Mouse (Mus musculus) spleen, adult 18-20 months (tissue): Measurements from ENCODE around the gene Spcs1.

ENCODE experiments used
- DNase-seq, 2 experiments: peaks; one replicate each; pipeline ENCODE4 v3.0.0; 2022; ENCODE audit warnings: mixed read lengths in 2 of 2

Spcs1 gene

GRCm38 (mm10) chr14:31001307-31002205 lies at the start of gene Spcs1, which contains the start of gene Glt8d1:
Gene Spcs1 (minus strand): TSS chr14:31001672.
Gene Glt8d1 (plus strand): TSS chr14:31001400.
- DNase-seq, result peak; percentile 73 to 91

GRCm38 (mm10) chr14:31045817-31046216 lies 44.3 kb upstream of the Spcs1 start:
- DNase-seq, result no peak

GRCm38 (mm10) chr14:31045296-31045695 lies 43.8 kb upstream of the Spcs1 start:
- no peak for DNase-seq

- DNase-seq, result no peak
These were observed 24.3 kb upstream of the Spcs1 start for GRCm38 (mm10) chr14:31025785-31026184.

GRCm38 (mm10) chr14:31022579-31022978 lies 21.1 kb upstream of the Spcs1 start:
- no peak for DNase-seq

GRCm38 (mm10) chr14:31019331-31020205 lies 18.1 kb upstream of the Spcs1 start:
- DNase-seq, result peak; percentile 79 to 80

GRCm38 (mm10) chr14:31018860-31019291 lies 17.4 kb upstream of the Spcs1 start, which contains the start of the genes Pbrm1 and Gnl3:
Gene Pbrm1 (plus strand): TSS chr14:31019138.
Gene Gnl3 (minus strand): TSS chr14:31019152.
- peak; percentile 95 for DNase-seq

- DNase-seq, result no peak
These were observed 16.4 kb upstream of the Spcs1 start for GRCm38 (mm10) chr14:31017854-31018253.

- DNase-seq, result no peak
These were observed 14.6 kb upstream of the Spcs1 start for GRCm38 (mm10) chr14:31016063-31016462.

- DNase-seq, result no peak
These were observed 12.5 kb upstream of the Spcs1 start for GRCm38 (mm10) chr14:31013928-31014327.

- DNase-seq, result no peak
These were observed 10.1 kb upstream of the Spcs1 start for GRCm38 (mm10) chr14:31011588-31011987.

- no peak for DNase-seq
These were observed 5.3 kb upstream of the Spcs1 start for GRCm38 (mm10) chr14:31006779-31007178.

- DNase-seq, result no peak
These were observed 3.1 kb upstream of the Spcs1 start for GRCm38 (mm10) chr14:31004527-31004926.

GRCm38 (mm10) chr14:31000816-31001306 lies 611 bp downstream of the Spcs1 start:
- DNase-seq, result no peak

- no peak for DNase-seq
These were observed 1.1 kb downstream of the Spcs1 start for GRCm38 (mm10) chr14:31000356-31000755.

- DNase-seq, result no peak
These were observed 5.1 kb downstream of the Spcs1 start for GRCm38 (mm10) chr14:30996417-30996816.

GRCm38 (mm10) chr14:30976222-30976621 lies 25.2 kb downstream of the Spcs1 start:
- no peak for DNase-seq

GRCm38 (mm10) chr14:30974204-30974603 lies 27.3 kb downstream of the Spcs1 start:
- no peak for DNase-seq

- DNase-seq, result no peak
These were observed 41.1 kb downstream of the Spcs1 start for GRCm38 (mm10) chr14:30960366-30960765.

GRCm38 (mm10) chr14:30959031-30959430 lies 42.4 kb downstream of the Spcs1 start:
- DNase-seq, result no peak

GRCm38 (mm10) chr14:30958517-30958916 lies 43.0 kb downstream of the Spcs1 start:
- DNase-seq, result no peak

- peak; percentile 88 to 93 for DNase-seq
These were observed 50.2 kb downstream of the Spcs1 start, which contains the start of gene Nek4 for GRCm38 (mm10) chr14:30951154-30951825. Gene Nek4 (plus strand): TSS chr14:30951377.
